Mouse (Mus musculus): Measurements from ENCODE around the gene Gm45837. TPM values are rescaled to one million over a fixed set of nuclear protein-coding genes. Genes with fewer than 3 reads are reported as not detected.

Gm45837 gene
- total and polyA plus RNA-seq, 3 experiments, result 1.2 TPM; not detected in 2

- no peak overlapping the region for H3K9ac ChIP-seq (ENCODE audit: control insufficient read depth, low read depth, low read length, poor library complexity, severe bottlenecking)
- DNase-seq (ENCODE audit: low read depth, low spot score), result no peak
- H3K4me3 ChIP-seq (ENCODE audit: control insufficient read depth in 1 of 2, insufficient read depth in 1 of 2, low read depth in 2 of 2, low read length in 2 of 2), result no peak overlapping the region
- H3K27ac ChIP-seq (ENCODE audit: control insufficient read depth, low read depth, low read length), result no peak overlapping the region
- H3K9me3 ChIP-seq (replicated peaks; ENCODE audit: insufficient read depth, low read length), result no peaks in the 10 kb centered on the region
- H3K36me3 ChIP-seq (ENCODE audit: control insufficient read depth in 1 of 2, insufficient read depth in 2 of 2, low read length in 2 of 2), result no peaks in the 10 kb centered on the region; a peak in 1 of 4 replicates
- no peaks in the 10 kb centered on the region for H3K4me1 ChIP-seq (ENCODE audit: control insufficient read depth in 1 of 2, insufficient read depth in 2 of 2, low read length in 2 of 2)
- TF ChIP-seq POLR2AphosphoS5 (IDR thresholded peaks at IDR 0.05; ENCODE audit: borderline replicate concordance, low read depth, low read length), result no peak
- TF ChIP-seq UBTF (IDR thresholded peaks at IDR 0.05; ENCODE audit: borderline replicate concordance, insufficient read depth, low read depth, low read length), result no peak
- no peak for TF ChIP-seq TBP (IDR thresholded peaks at IDR 0.05; ENCODE audit: low read depth, low read length)
- no peak for TF ChIP-seq MYC (IDR thresholded peaks at IDR 0.05; ENCODE audit: low read depth, low read length)
- TF ChIP-seq CHD1 (IDR thresholded peaks at IDR 0.05; ENCODE audit: low read depth, low read length), result no peak
- TF ChIP-seq KAT2A (conservative IDR thresholded peaks at IDR 0.05; ENCODE audit: low read depth, low read length), result no peak
- no peak for TF ChIP-seq NRF1 (IDR thresholded peaks at IDR 0.05; ENCODE audit: insufficient read depth, low read depth, low read length, poor library complexity, severe bottlenecking)
- TF ChIP-seq ELF1 (IDR thresholded peaks at IDR 0.05; ENCODE audit: low read depth, low read length), result no peak
- no peak for TF ChIP-seq MAX (IDR thresholded peaks at IDR 0.05; ENCODE audit: low read length)
- TF ChIP-seq BHLHE40 (IDR thresholded peaks at IDR 0.05; ENCODE audit: borderline replicate concordance, low read depth, low read length), result no peak
- TF ChIP-seq MXI1 (IDR thresholded peaks at IDR 0.05; ENCODE audit: low read depth, low read length), result no peak
- no peak for TF ChIP-seq NELFE (IDR thresholded peaks at IDR 0.05; ENCODE audit: low read depth, low read length)
- no peak for TF ChIP-seq HCFC1 (IDR thresholded peaks at IDR 0.05; ENCODE audit: low read depth, low read length)
- TF ChIP-seq MEF2A (IDR thresholded peaks at IDR 0.05; ENCODE audit: extremely low read depth, insufficient replicate concordance, low read depth, low read length, poor library complexity, severe bottlenecking), result no peak
- TF ChIP-seq ZKSCAN1 (IDR thresholded peaks at IDR 0.05; ENCODE audit: low read depth, low read length), result no peak
- no peak for TF ChIP-seq ZNF384 (IDR thresholded peaks at IDR 0.05; ENCODE audit: low read depth, low read length)
- no peaks in the 10 kb centered on the region for H3K79me2 ChIP-seq (ENCODE audit: control insufficient read depth, insufficient read depth, low read length, poor library complexity)
- H3K27me3 ChIP-seq (ENCODE audit: control insufficient read depth in 1 of 2, insufficient read depth in 2 of 2, low read length in 2 of 2), result no peaks in the 10 kb centered on the region
Observed at GRCm38 (mm10) chr7:101391909-101392479, 18.7 kb upstream of the Gm45837 start.

GRCm38 (mm10) chr7:101393015-101393414 is 17.7 kb upstream of the Gm45837 start:
- DNase-seq (ENCODE audit: low read depth, low spot score), result no peak
- no peaks in the 10 kb centered on the region for H3K4me1 ChIP-seq (ENCODE audit: control insufficient read depth in 1 of 2, insufficient read depth in 2 of 2, low read length in 2 of 2)
- no peaks in the 10 kb centered on the region; a peak in 1 of 4 replicates for H3K36me3 ChIP-seq (ENCODE audit: control insufficient read depth in 1 of 2, insufficient read depth in 2 of 2, low read length in 2 of 2)
- no peak overlapping the region for H3K9ac ChIP-seq (ENCODE audit: control insufficient read depth, low read depth, low read length, poor library complexity, severe bottlenecking)
- H3K27me3 ChIP-seq (ENCODE audit: control insufficient read depth in 1 of 2, insufficient read depth in 2 of 2, low read length in 2 of 2), result no peaks in the 10 kb centered on the region
- no peaks in the 10 kb centered on the region for H3K79me2 ChIP-seq (ENCODE audit: control insufficient read depth, insufficient read depth, low read length, poor library complexity)
- H3K27ac ChIP-seq (ENCODE audit: control insufficient read depth, low read depth, low read length), result no peak overlapping the region
- H3K9me3 ChIP-seq (replicated peaks; ENCODE audit: insufficient read depth, low read length), result no peaks in the 10 kb centered on the region
- H3K4me3 ChIP-seq (ENCODE audit: control insufficient read depth in 1 of 2, insufficient read depth in 1 of 2, low read depth in 2 of 2, low read length in 2 of 2), result no peak overlapping the region
- TF ChIP-seq TCF12 (IDR thresholded peaks at IDR 0.05; ENCODE audit: low read depth, low read length) (no peak), CTCF (IDR thresholded peaks at IDR 0.05 in 2 of 3, conservative IDR thresholded peaks at IDR 0.05 in 1 of 3; ENCODE audit: control insufficient read depth in 1 of 3, insufficient read depth in 1 of 3, low read depth in 2 of 3, low read length in 3 of 3, poor library complexity in 1 of 3, severe bottlenecking in 1 of 3) (no peak), E2F4 (IDR thresholded peaks at IDR 0.05; ENCODE audit: borderline replicate concordance, low read depth, low read length) (no peak), NRF1 (IDR thresholded peaks at IDR 0.05; ENCODE audit: insufficient read depth, low read depth, low read length, poor library complexity, severe bottlenecking) (no peak), BHLHE40 (IDR thresholded peaks at IDR 0.05; ENCODE audit: borderline replicate concordance, low read depth, low read length) (no peak), TAL1 (IDR thresholded peaks at IDR 0.05; ENCODE audit: low read length) (no peak), MYB (IDR thresholded peaks at IDR 0.05; ENCODE audit: low read depth, low read length) (no peak), UBTF (IDR thresholded peaks at IDR 0.05; ENCODE audit: borderline replicate concordance, insufficient read depth, low read depth, low read length) (no peak), ELF1 (IDR thresholded peaks at IDR 0.05; ENCODE audit: low read depth, low read length) (no peak), ZNF384 (IDR thresholded peaks at IDR 0.05; ENCODE audit: low read depth, low read length) (no peak), CHD2 (IDR thresholded peaks at IDR 0.05; ENCODE audit: low read length) (no peak), SIN3A (IDR thresholded peaks at IDR 0.05; ENCODE audit: low read length) (no peak), POLR2AphosphoS2 (IDR thresholded peaks at IDR 0.05; ENCODE audit: low read length) (no peak), TBP (IDR thresholded peaks at IDR 0.05; ENCODE audit: low read depth, low read length) (no peak), SMC3 (IDR thresholded peaks at IDR 0.05; ENCODE audit: low read depth, low read length) (no peak)

Data from MEL (cell line).